Mouse (Mus musculus): ENCODE measurements around the gene Sp9. TPM values are rescaled to one million over a fixed set of nuclear protein-coding genes. Genes with fewer than 3 reads are reported as not detected.
A peak's percentile ranks its signal among the peaks of the same experiment; 100 is the strongest.

Gene Sp9
- not detected in 2 replicates for total RNA-seq (2021)
- long read RNA-seq = 0 reads

- DNase-seq = peak; percentile 39
These were observed at the start of gene Sp9 for GRCm38 (mm10) chr2:73271459-73272161. Gene Sp9 (plus strand): TSS chr2:73271925.

GRCm38 (mm10) chr2:73231081-73231480, 40.6 kb upstream of the Sp9 start:
- no peak for DNase-seq

- DNase-seq = no peak
These were observed 30.4 kb upstream of the Sp9 start for GRCm38 (mm10) chr2:73241299-73241698.

GRCm38 (mm10) chr2:73248701-73249100, 23.0 kb upstream of the Sp9 start:
- no peak for DNase-seq

- no peak for DNase-seq
These were observed 8.5 kb upstream of the Sp9 start for GRCm38 (mm10) chr2:73263172-73263765.

- DNase-seq = no peak
These were observed 7.7 kb upstream of the Sp9 start for GRCm38 (mm10) chr2:73263794-73264610.

- DNase-seq = no peak
These were observed 7.0 kb upstream of the Sp9 start for GRCm38 (mm10) chr2:73264611-73265195.

GRCm38 (mm10) chr2:73266011-73266410, 5.7 kb upstream of the Sp9 start:
- no peak for DNase-seq

GRCm38 (mm10) chr2:73266623-73267022, 5.1 kb upstream of the Sp9 start:
- DNase-seq = no peak

GRCm38 (mm10) chr2:73267231-73267630, 4.5 kb upstream of the Sp9 start:
- no peak for DNase-seq

- DNase-seq = no peak
These were observed 3.9 kb upstream of the Sp9 start for GRCm38 (mm10) chr2:73267818-73268217.

- DNase-seq = no peak
These were observed 3.4 kb upstream of the Sp9 start for GRCm38 (mm10) chr2:73268281-73268680.

GRCm38 (mm10) chr2:73268836-73269395, 2.8 kb upstream of the Sp9 start:
- no peak for DNase-seq

GRCm38 (mm10) chr2:73269666-73270065, 2.1 kb upstream of the Sp9 start:
- DNase-seq = no peak

GRCm38 (mm10) chr2:73270071-73270592, 1.6 kb upstream of the Sp9 start:
- no peak for DNase-seq

GRCm38 (mm10) chr2:73270593-73271458, 899 bp upstream of the Sp9 start:
- DNase-seq = no peak

GRCm38 (mm10) chr2:73272351-73273248, 875 bp downstream of the Sp9 start:
- no peak for DNase-seq

- DNase-seq = no peak
These were observed 1.8 kb downstream of the Sp9 start for GRCm38 (mm10) chr2:73273249-73274118.
